Mouse (Mus musculus) forebrain, embryonic 16.5 days (tissue): ENCODE measurements around the gene Bckdha. TPM values are rescaled to one million over a fixed set of nuclear protein-coding genes. Genes with fewer than 3 reads are reported as not detected.

ENCODE experiments used
- ATAC-seq: fragments of 200-750 bp; cut with Nextera tagmentation; 2 replicates; pipeline ENCODE4 v1.8.0; 2017; ENCODE audit warnings: mild to moderate bottlenecking, moderate library complexity
- H3K27ac ChIP-seq: fragments of 300-500 bp; sonication (generic); 2 replicates; pipeline ENCODE4 v1.5.1; 2014; ENCODE audit warnings: low read length, control low read depth
- H3K27me3 ChIP-seq: fragments of 300-500 bp; sonication (generic); replicated peaks from 2 replicates; pipeline ENCODE4 v1.6.1; 2014; ENCODE audit warnings: low read length; ENCODE audit not compliant: control insufficient read depth, insufficient read depth
- H3K36me3 ChIP-seq: fragments of 300-500 bp; sonication (generic); 2 replicates; pipeline ENCODE4 v1.6.1; 2014; ENCODE audit not compliant: control insufficient read depth, insufficient read depth
- H3K4me1 ChIP-seq: fragments of 300-500 bp; sonication (generic); replicated peaks from 2 replicates; pipeline ENCODE4 v1.6.1; 2014; ENCODE audit warnings: low read length; ENCODE audit not compliant: control insufficient read depth, insufficient read depth
- H3K4me2 ChIP-seq: fragments of 300-500 bp; sonication (generic); 2 replicates; pipeline ENCODE4 v1.6.1; 2014; ENCODE audit warnings: mild to moderate bottlenecking, low read length, control low read depth
- H3K4me3 ChIP-seq: fragments of 300-500 bp; sonication (generic); replicated peaks from 2 replicates; pipeline ENCODE4 v1.5.1; 2014; ENCODE audit warnings: mild to moderate bottlenecking, low read length, control low read depth
- H3K9ac ChIP-seq: fragments of 300-500 bp; sonication (generic); replicated peaks from 2 replicates; pipeline ENCODE4 v1.6.1; 2014; ENCODE audit warnings: low read depth, low read length, control low read depth
- H3K9me3 ChIP-seq: fragments of 300-500 bp; sonication (generic); 2 replicates; pipeline ENCODE4 v1.6.1; 2016; ENCODE audit warnings: low read length; ENCODE audit not compliant: control insufficient read depth
- WGBS: fragments of 180-500 bp; shearing (Covaris S2); extraction: QIAGEN DNeasy Blood & Tissue Kit; methylation state at CpG from one replicate; pipeline ENCODE4 v1.1.7; 2014; 5-methylcytosine and 5-hydroxymethylcytosine counted together
- polyA plus RNA-seq: library from polyadenylated mRNA; unstranded; fragments of >200 nt; fragmentation: Nextera tagmentation; extraction: Ambion mirVana; gene quantifications from 2 replicates; pipeline ENCODE4 v1.2.1, GENCODE M21; 2015

The Bckdha gene
- polyA plus RNA-seq, 1 experiment from 2014 or later, result 57.7 TPM

DNA sequence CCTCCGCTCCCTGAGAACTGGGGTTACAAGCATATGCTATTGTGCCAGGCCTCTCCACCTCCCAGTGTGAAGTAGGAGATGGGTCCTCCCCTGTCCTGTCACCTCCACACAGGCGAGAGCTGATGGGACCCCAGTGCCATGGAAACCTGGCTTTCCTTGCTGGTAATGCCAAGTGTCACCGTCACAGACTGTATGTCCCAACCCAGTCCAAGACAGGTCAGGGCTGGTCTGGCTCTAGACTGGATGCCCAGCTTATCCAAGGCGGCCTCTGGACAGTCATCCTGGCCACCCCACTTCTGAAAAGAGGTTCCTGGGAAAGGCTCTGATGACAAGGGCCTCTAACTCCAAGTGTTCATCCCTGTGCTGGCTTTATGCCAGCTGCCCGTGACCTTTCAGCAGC is 21.7 kb downstream of the Bckdha start:
- no peaks in the 10 kb centered on the region for H3K27me3 ChIP-seq
- no peak for ATAC-seq
- H3K4me3 ChIP-seq, result no peak overlapping the region
- no peaks in the 10 kb centered on the region for H3K9me3 ChIP-seq
- peaks cover 13% of the 10 kb centered on the region for H3K36me3 ChIP-seq
- peaks cover 4% of the 10 kb centered on the region for H3K4me1 ChIP-seq
- H3K27ac ChIP-seq, result no peak overlapping the region
- WGBS, result 92% methylated on average over 5 of the region's 5 CpGs
- no peak overlapping the region for H3K9ac ChIP-seq
- H3K4me2 ChIP-seq, result no peak overlapping the region

DNA sequence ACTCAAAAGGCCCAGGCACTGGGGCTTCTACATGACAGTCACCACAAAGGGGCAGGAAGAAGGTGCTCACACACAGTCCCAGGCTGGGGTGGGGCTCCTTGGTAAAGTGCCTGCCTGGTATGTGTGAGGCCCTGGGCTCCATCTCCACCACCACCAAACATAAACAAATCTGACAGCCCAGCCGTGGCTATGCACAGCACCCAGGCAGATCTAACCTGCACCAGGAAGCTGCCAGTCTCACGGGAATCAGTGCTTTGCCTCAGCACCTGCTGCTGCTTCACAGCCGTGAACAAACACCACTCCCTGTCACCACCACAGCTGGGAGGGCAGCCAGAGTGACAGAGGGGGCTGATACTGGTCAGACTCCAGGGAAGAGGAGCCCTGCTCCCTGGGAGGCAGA is 22.4 kb downstream of the Bckdha start:
- Histone ChIP-seq H3K4me2 (no peak overlapping the region), H3K36me3 (peaks cover 13% of the 10 kb centered on the region), H3K27ac (no peak overlapping the region), H3K27me3 (no peaks in the 10 kb centered on the region), H3K4me1 (peaks cover 4% of the 10 kb centered on the region), H3K4me3 (no peak overlapping the region), H3K9me3 (no peaks in the 10 kb centered on the region), H3K9ac (no peak overlapping the region)
- ATAC-seq, result no peak
- WGBS, result 79% methylated on average over 3 of the region's 3 CpGs

DNA sequence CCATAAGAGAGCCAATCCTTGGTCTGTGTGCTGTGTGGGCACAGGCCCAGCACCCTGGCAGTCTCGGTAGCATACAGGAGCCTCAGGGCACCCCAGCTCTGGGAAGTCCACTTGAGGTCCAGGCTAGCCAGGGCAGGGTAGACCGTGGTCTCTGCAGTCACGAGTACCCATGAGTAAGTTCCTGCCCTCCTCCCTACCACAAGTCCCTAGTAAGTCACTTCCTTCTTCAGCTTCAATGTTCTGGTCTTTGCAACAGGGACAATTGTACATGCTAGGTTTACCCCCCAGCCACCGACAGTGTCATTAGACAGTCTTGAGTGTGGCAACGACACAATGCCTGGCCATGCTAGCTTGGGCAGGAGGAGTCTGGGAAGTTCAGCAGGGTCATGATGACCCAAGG is 26.1 kb downstream of the Bckdha start:
- H3K27me3 ChIP-seq, result peaks cover 9% of the 10 kb centered on the region
- no peaks in the 10 kb centered on the region for H3K4me1 ChIP-seq
- no peaks in the 10 kb centered on the region for H3K9me3 ChIP-seq
- no peak overlapping the region for H3K4me2 ChIP-seq
- no peak overlapping the region for H3K9ac ChIP-seq
- no peak overlapping the region for H3K4me3 ChIP-seq
- ATAC-seq, result no peak
- peaks cover 22% of the 10 kb centered on the region for H3K36me3 ChIP-seq
- 96% methylated on average over 5 of the region's 5 CpGs for WGBS
- no peak overlapping the region for H3K27ac ChIP-seq

DNA sequence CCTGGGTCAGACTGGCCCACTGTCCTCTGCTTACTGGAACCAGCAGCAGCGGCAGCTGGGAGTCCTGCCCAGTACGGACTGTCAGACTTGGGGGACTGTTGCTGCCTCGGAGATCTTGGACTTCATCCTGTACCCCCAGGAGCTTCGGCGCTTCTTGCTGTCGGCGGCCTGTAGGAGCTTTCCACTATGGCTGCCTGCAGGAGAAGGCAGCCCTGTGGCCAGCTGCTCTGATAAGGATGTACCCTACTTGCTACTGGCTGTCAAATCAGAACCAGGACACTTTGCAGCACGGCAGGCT is 30.5 kb downstream of the Bckdha start:
- ATAC-seq, result no peak
- WGBS, result 70% methylated on average over 8 of the region's 8 CpGs
- no peak overlapping the region for H3K4me2 ChIP-seq
- peaks cover 15% of the 10 kb centered on the region for H3K36me3 ChIP-seq
- peaks cover 10% of the 10 kb centered on the region for H3K4me1 ChIP-seq
- H3K9ac ChIP-seq, result no peak overlapping the region
- H3K27ac ChIP-seq, result no peak overlapping the region
- no peaks in the 10 kb centered on the region for H3K9me3 ChIP-seq
- H3K27me3 ChIP-seq, result peaks cover 9% of the 10 kb centered on the region
- no peak overlapping the region for H3K4me3 ChIP-seq

DNA sequence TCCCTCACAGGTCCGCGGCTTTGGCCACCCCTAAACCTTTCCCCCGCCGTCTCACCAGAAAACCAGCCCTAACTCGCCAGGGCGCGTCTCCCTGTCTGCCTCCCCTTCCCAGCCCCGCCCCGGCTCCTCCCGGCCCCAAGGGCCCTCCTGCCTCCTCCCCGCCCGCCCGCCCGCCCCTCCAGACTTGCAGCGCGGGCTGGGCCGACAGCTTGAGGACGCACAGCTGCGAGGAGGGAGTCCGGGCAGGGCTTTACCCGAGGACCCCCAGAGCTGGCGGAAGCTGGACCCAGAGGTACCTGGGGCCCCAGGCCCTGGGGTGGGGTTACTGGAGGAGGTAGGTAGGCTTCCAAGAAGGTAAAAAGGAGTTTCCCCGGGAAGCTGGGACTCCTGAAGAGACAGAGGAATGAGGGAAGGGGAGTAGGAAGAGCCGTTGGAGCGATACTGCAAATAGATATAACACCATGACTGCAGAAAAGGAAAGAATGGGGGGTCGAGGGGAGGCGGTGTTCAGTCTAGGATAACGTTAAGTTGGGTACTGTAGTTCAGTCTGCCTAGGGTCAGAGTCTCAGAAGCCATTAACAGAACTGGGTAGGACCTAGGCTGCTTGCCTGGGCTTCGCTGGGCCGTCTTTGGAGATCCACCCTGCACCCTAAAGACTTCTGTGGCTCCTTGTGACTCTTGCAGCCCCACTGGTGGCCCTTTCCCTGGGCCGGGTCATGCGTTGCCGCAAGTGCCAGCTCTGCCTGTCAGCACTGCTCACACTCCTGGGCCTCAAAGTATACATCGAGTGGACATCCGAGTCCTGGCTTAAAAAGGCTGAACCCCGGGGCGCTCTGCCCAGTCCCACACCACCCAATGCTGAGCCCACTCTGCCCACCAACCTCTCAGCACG is 31.1 kb downstream of the Bckdha start:
- peaks cover 10% of the 10 kb centered on the region for H3K4me1 ChIP-seq
- peaks cover 9% of the 10 kb centered on the region for H3K27me3 ChIP-seq
- H3K4me2 ChIP-seq, result peak overlapping the region; percentile 37
- H3K9me3 ChIP-seq, result no peaks in the 10 kb centered on the region
- H3K9ac ChIP-seq, result peak overlapping the region; percentile 0; the same call in 1 of the 2 replicates
- no peak for ATAC-seq
- H3K4me3 ChIP-seq, result peak overlapping the region; percentile 24
- H3K36me3 ChIP-seq, result peaks cover 10% of the 10 kb centered on the region
- 23% methylated on average over 29 of the region's 38 CpGs for WGBS
- no peak overlapping the region for H3K27ac ChIP-seq

DNA sequence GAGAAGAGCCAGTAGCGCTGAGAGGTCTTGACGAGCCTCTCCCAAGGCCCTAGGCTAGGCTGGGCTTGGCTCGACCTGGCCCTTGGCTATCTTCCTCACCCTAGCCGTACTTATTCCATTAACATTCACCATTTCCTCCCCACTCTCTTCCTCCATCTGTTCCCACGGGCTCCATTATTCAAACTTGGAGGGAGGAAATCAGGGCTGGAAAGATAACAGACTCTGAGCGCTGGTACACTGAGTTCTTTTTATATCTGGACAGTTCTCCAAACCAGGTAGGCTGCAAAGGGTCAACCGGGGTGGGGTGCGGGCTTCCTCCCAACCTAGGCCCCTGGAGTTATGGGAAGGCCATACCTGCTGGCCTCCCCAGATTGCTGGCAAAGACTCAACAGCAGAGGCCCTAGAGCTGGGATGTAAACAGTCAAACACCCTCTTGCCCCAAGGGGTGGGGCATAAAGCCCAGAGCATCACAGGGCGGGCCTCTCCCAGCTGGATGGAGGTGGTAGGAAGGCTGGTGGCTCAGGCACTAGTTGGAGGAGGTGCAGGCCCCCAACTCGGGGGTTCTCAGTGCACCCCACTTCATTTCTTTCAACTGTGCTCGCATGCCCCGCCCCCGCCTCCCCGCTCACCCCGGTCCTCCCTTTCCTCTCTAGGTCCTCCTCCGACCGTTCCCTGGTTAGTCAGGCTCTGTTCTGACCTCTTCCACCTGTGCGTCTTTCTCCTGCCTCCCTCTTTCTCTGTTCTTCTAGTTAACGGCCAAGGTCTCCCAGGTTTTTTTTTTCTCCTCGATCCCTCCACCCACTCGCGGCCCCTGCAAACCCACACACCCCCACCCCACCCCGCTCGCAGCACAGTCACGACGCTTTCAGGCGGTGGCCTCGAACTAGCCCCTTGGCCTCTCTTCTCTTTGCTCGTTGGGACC is 32.0 kb downstream of the Bckdha start, which contains the start of gene B3gnt8:
Gene B3gnt8 (plus strand): TSS at position 146 of the 922 bp plus-strand sequence.
- Histone ChIP-seq H3K9ac (peak within 1 kb of the TSS; percentile 0; the same call in 1 of the 2 replicates), H3K27ac (no peak within 1 kb of the TSS), H3K4me3 (peak within 1 kb of the TSS; percentile 24), H3K27me3 (peaks cover 9% of the 10 kb centered on the region), H3K4me2 (peak within 1 kb of the TSS; percentile 37), H3K9me3 (no peaks in the 10 kb centered on the region), H3K36me3 (peaks cover 14% of the 10 kb centered on the region), H3K4me1 (peaks cover 10% of the 10 kb centered on the region)
- 23% methylated on average over 25 of the region's 29 CpGs for WGBS
- no peak; the same call in 1 of the 2 replicates for ATAC-seq

DNA sequence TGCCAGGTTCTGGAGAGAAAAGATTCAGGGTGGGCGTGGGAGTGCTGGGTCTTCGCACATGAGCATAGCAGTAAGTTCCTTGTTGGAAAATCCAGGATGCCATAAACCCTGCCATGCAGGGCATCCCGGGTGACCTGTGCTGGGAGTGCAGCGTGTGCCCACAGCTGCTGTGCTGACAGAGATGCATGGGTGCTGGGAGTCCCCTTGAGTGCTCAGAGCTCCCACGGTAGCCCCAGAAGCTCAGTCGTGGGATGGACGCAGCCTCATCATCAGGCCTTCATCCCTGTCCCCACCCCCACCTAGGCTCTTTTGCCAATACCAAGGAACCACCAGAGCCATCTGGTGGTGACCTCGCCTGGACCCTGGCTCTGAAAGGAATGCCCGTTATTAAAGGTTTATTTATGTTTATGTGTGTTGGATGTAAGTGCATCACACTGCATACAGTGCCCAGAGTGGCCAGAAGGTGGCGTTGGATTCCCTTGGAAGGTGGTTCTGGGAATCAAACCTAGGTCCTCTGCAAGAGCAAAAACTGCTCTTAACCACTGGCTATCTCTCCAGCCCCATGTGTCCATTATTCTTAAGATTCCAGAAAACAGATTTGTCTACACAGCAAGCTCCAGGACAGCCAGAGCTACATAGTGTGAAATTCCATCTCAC is 33.1 kb downstream of the Bckdha start:
- H3K36me3 ChIP-seq, result peaks cover 14% of the 10 kb centered on the region
- H3K4me2 ChIP-seq, result no peak overlapping the region
- H3K27me3 ChIP-seq, result peaks cover 9% of the 10 kb centered on the region
- no peak overlapping the region for H3K9ac ChIP-seq
- H3K4me3 ChIP-seq, result no peak overlapping the region
- no peak overlapping the region for H3K27ac ChIP-seq
- H3K4me1 ChIP-seq, result peaks cover 10% of the 10 kb centered on the region
- no peak for ATAC-seq
- WGBS, result 76% methylated on average over 10 of the region's 10 CpGs
- H3K9me3 ChIP-seq, result no peaks in the 10 kb centered on the region

DNA sequence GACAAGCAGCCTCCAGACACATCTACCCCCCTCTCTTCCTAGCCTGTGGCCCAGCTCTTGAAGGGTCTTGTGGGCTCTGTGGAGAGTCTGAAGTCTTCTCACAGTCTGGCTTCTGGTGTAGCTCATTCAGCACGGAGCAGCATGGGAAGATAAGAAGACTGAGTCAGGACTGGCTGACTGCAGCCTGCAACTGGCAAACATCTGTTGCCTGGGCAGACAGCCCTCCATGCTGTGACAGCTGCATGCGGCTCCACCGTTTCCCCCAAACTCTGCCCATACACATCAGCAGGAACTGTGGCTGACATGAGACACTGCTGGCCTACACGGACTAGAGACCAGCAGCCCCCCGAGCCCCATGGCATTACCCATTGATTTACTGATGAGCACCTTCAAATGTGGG is 33.9 kb downstream of the Bckdha start:
- ATAC-seq, result no peak
- no peak overlapping the region for H3K4me3 ChIP-seq
- H3K4me1 ChIP-seq, result peaks cover 10% of the 10 kb centered on the region
- H3K9ac ChIP-seq, result no peak overlapping the region
- no peak overlapping the region for H3K4me2 ChIP-seq
- no peaks in the 10 kb centered on the region for H3K9me3 ChIP-seq
- H3K27me3 ChIP-seq, result peaks cover 9% of the 10 kb centered on the region
- H3K36me3 ChIP-seq, result peaks cover 7% of the 10 kb centered on the region; the same call in 1 of the 2 replicates
- WGBS, result 87% methylated on average over 5 of the region's 5 CpGs
- H3K27ac ChIP-seq, result no peak overlapping the region
